Mouse (Mus musculus) bone marrow macrophage, adult 2 months (primary cell): ENCODE results near the gene Chic2.

Experiments
- CTCF ChIP-seq: IDR thresholded peaks from 2 replicates; pipeline ENCODE4 v1.5.1; 2012; ENCODE audit warnings: low read depth, mild to moderate bottlenecking, low read length, moderate library complexity
- POLR2A ChIP-seq: IDR thresholded peaks from 2 replicates; pipeline ENCODE4 v1.6.1; 2012; ENCODE audit warnings: mild to moderate bottlenecking, low read depth, low read length, borderline replicate concordance

DNA sequence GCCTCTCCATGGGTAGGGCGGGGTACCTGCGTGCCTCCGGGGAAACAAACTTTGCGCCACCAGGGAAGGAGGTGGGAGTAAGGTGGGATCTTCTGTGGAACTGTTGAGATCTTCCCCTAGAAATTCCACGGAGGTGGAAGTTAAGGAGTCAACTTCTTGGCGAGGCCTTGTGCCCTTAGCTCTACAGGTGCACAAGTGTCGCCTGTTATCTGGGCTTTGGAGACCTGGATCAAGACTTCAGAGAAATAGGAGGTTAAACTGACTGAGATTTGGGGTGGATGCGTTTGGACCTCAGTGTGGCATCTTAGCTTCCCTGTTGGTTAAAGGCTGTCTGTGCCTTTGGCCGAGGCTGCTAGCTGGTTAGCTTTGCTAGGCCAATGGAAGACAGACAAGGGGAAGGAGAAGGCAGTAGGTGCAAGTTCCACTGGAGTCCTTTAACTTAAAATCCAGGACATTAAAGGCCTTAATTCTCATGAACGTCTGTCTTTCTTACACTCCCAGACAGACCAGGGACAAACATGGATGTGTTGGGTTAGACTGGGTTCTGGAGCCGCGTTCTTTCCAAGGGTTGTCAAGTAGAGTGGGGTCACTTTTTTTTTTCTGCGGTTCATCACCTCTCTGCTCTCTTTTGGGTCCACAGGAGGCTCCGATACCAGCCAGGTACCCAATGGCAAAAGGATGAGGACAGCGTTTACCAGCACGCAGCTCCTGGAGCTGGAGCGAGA lies 31.9 kb upstream of the Chic2 start:
- TF ChIP-seq POLR2A (no peak), CTCF (no peak)
